Mouse (Mus musculus): Measurements from ENCODE around the gene Hmg20a. TPM values are rescaled to one million over a fixed set of nuclear protein-coding genes. Genes with fewer than 3 reads are reported as not detected.

The Hmg20a gene
- polyA plus RNA-seq, 1 experiment from 2014 or later = 72.6 TPM

- Histone ChIP-seq H3K9me3 (replicated peaks) (no peaks in the 10 kb centered on the region), H3K4me1 (peaks cover 12% of the 10 kb centered on the region), H3K4me3 (replicated peaks) (no peak overlapping the region), H3K27ac (replicated peaks) (no peak overlapping the region), H3K9ac (replicated peaks) (no peak overlapping the region), H3K36me3 (peaks cover 8% of the 10 kb centered on the region), H3K4me2 (no peak overlapping the region), H3K27me3 (replicated peaks) (no peaks in the 10 kb centered on the region)
- 87% methylated on average over 4 of the region's 4 CpGs for WGBS
- no peak for ATAC-seq (ENCODE audit: low FRiP score)
These were observed 64.2 kb downstream of the Hmg20a start for GRCm38 (mm10) chr9:56482623-56483022.

GRCm38 (mm10) chr9:56485423-56485822 is 67.0 kb downstream of the Hmg20a start:
- Histone ChIP-seq H3K4me2 (no peak overlapping the region), H3K27ac (replicated peaks) (peak overlapping the region; percentile 57), H3K36me3 (peaks cover 24% of the 10 kb centered on the region), H3K4me1 (peaks cover 17% of the 10 kb centered on the region), H3K27me3 (replicated peaks) (no peaks in the 10 kb centered on the region), H3K4me3 (replicated peaks) (no peak overlapping the region), H3K9ac (replicated peaks) (no peak overlapping the region), H3K9me3 (replicated peaks) (no peaks in the 10 kb centered on the region)
- WGBS = 32% methylated on average over 1 of the region's 1 CpGs
- peak; percentile 35; the same call in 1 of the 2 replicates for ATAC-seq (ENCODE audit: low FRiP score)

GRCm38 (mm10) chr9:56486158-56486557 is 67.7 kb downstream of the Hmg20a start:
- H3K4me1 ChIP-seq = peaks cover 17% of the 10 kb centered on the region
- no peak for ATAC-seq (ENCODE audit: low FRiP score)
- no peak overlapping the region for H3K9ac ChIP-seq (replicated peaks)
- H3K27me3 ChIP-seq (replicated peaks) = no peaks in the 10 kb centered on the region
- no peaks in the 10 kb centered on the region for H3K9me3 ChIP-seq (replicated peaks)
- WGBS = 84% methylated on average over 3 of the region's 3 CpGs
- 0 out of 2 replicates have a peak overlapping the region, but pooled peaks have one; percentile 57 for H3K27ac ChIP-seq (replicated peaks)
- H3K4me3 ChIP-seq (replicated peaks) = no peak overlapping the region
- peaks cover 30% of the 10 kb centered on the region for H3K36me3 ChIP-seq
- H3K4me2 ChIP-seq = no peak overlapping the region

GRCm38 (mm10) chr9:56487651-56488050 is 69.2 kb downstream of the Hmg20a start:
- H3K27ac ChIP-seq (replicated peaks) = no peak overlapping the region
- ATAC-seq (ENCODE audit: low FRiP score) = no peak
- peaks cover 44% of the 10 kb centered on the region for H3K36me3 ChIP-seq

GRCm38 (mm10) chr9:56492391-56492790 is 74.0 kb downstream of the Hmg20a start:
- Histone ChIP-seq H3K9me3 (replicated peaks) (no peaks in the 10 kb centered on the region), H3K27me3 (replicated peaks) (no peaks in the 10 kb centered on the region), H3K36me3 (peaks cover 46% of the 10 kb centered on the region), H3K4me1 (peaks cover 11% of the 10 kb centered on the region), H3K27ac (replicated peaks) (peak overlapping the region; percentile 42), H3K4me2 (no peak overlapping the region), H3K4me3 (replicated peaks) (no peak overlapping the region), H3K9ac (replicated peaks) (no peak overlapping the region)
- WGBS = 52% methylated on average over 3 of the region's 3 CpGs
- ATAC-seq (ENCODE audit: low FRiP score) = no peak

More at GRCm38 (mm10) chr9:56487651-56488050, 69.2 kb downstream of the Hmg20a start:
- no peaks in the 10 kb centered on the region for H3K27me3 ChIP-seq (replicated peaks)
- no peak overlapping the region for H3K9ac ChIP-seq (replicated peaks)
- no peak overlapping the region for H3K4me2 ChIP-seq
- 88% methylated on average over 3 of the region's 3 CpGs for WGBS
- H3K4me3 ChIP-seq (replicated peaks) = no peak overlapping the region
- no peaks in the 10 kb centered on the region for H3K9me3 ChIP-seq (replicated peaks)
- peaks cover 17% of the 10 kb centered on the region for H3K4me1 ChIP-seq

GRCm38 (mm10) chr9:56492916-56493315 is 74.5 kb downstream of the Hmg20a start:
- Histone ChIP-seq H3K4me3 (replicated peaks) (no peak overlapping the region), H3K9me3 (replicated peaks) (no peaks in the 10 kb centered on the region), H3K4me2 (no peak overlapping the region), H3K9ac (replicated peaks) (no peak overlapping the region), H3K4me1 (peaks cover 11% of the 10 kb centered on the region), H3K36me3 (peaks cover 46% of the 10 kb centered on the region), H3K27ac (replicated peaks) (peak overlapping the region; percentile 42; the same call in 1 of the 2 replicates), H3K27me3 (replicated peaks) (no peaks in the 10 kb centered on the region)
- 20% methylated on average over 1 of the region's 1 CpGs for WGBS
- no peak for ATAC-seq (ENCODE audit: low FRiP score)

- Histone ChIP-seq H3K27me3 (replicated peaks) (no peaks in the 10 kb centered on the region), H3K9me3 (replicated peaks) (no peaks in the 10 kb centered on the region), H3K4me2 (no peak overlapping the region), H3K9ac (replicated peaks) (no peak overlapping the region), H3K4me3 (replicated peaks) (no peak overlapping the region), H3K27ac (replicated peaks) (no peak overlapping the region; the same call in 1 of the 2 replicates), H3K4me1 (peaks cover 7% of the 10 kb centered on the region), H3K36me3 (peaks cover 32% of the 10 kb centered on the region)
- 60% methylated on average over 7 of the region's 7 CpGs for whole genome bisulfite sequencing
- ATAC-seq (ENCODE audit: low FRiP score) = peak; percentile 28; the same call in 1 of the 2 replicates
These were observed 76.7 kb downstream of the Hmg20a start for GRCm38 (mm10) chr9:56495088-56495487.

- peaks cover 7% of the 10 kb centered on the region for H3K4me1 ChIP-seq
- no peaks in the 10 kb centered on the region for H3K9me3 ChIP-seq (replicated peaks)
- peak overlapping the region; percentile 58; the same call in 1 of the 2 replicates for H3K27ac ChIP-seq (replicated peaks)
- H3K9ac ChIP-seq (replicated peaks) = no peak overlapping the region
- no peak overlapping the region for H3K4me3 ChIP-seq (replicated peaks)
- H3K27me3 ChIP-seq (replicated peaks) = no peaks in the 10 kb centered on the region
- H3K36me3 ChIP-seq = peaks cover 26% of the 10 kb centered on the region
- no peak overlapping the region for H3K4me2 ChIP-seq
- no peak for ATAC-seq (ENCODE audit: low FRiP score)
- 50% methylated on average over 5 of the region's 5 CpGs for WGBS
These were observed 77.4 kb downstream of the Hmg20a start for GRCm38 (mm10) chr9:56495795-56496232.

- Histone ChIP-seq H3K9ac (replicated peaks) (no peak overlapping the region), H3K4me2 (no peak overlapping the region), H3K27ac (replicated peaks) (0 out of 2 replicates have a peak overlapping the region, but pooled peaks have one; percentile 1), H3K9me3 (replicated peaks) (no peaks in the 10 kb centered on the region), H3K36me3 (peaks cover 21% of the 10 kb centered on the region), H3K4me1 (peaks cover 13% of the 10 kb centered on the region), H3K4me3 (replicated peaks) (no peak overlapping the region), H3K27me3 (replicated peaks) (no peaks in the 10 kb centered on the region)
- no peak for ATAC-seq (ENCODE audit: low FRiP score)
- 90% methylated on average over 5 of the region's 5 CpGs for WGBS
These were observed 78.2 kb downstream of the Hmg20a start for GRCm38 (mm10) chr9:56496567-56496966.

- H3K27ac ChIP-seq (replicated peaks) = no peak overlapping the region
- H3K4me2 ChIP-seq = no peak overlapping the region
- no peaks in the 10 kb centered on the region for H3K9me3 ChIP-seq (replicated peaks)
- WGBS = 81% methylated on average over 5 of the region's 5 CpGs
- no peaks in the 10 kb centered on the region for H3K27me3 ChIP-seq (replicated peaks)
- H3K9ac ChIP-seq (replicated peaks) = no peak overlapping the region
- H3K4me1 ChIP-seq = peaks cover 21% of the 10 kb centered on the region
- no peak for ATAC-seq (ENCODE audit: low FRiP score)
- H3K36me3 ChIP-seq = peaks cover 13% of the 10 kb centered on the region
- H3K4me3 ChIP-seq (replicated peaks) = no peak overlapping the region
These were observed 78.9 kb downstream of the Hmg20a start for GRCm38 (mm10) chr9:56497181-56497864.

- Histone ChIP-seq H3K4me3 (replicated peaks) (no peak overlapping the region), H3K4me1 (peaks cover 42% of the 10 kb centered on the region), H3K9ac (replicated peaks) (no peak overlapping the region), H3K27me3 (replicated peaks) (no peaks in the 10 kb centered on the region), H3K36me3 (peaks cover 5% of the 10 kb centered on the region), H3K9me3 (replicated peaks) (no peaks in the 10 kb centered on the region), H3K27ac (replicated peaks) (no peak overlapping the region), H3K4me2 (no peak overlapping the region)
- no peak for ATAC-seq (ENCODE audit: low FRiP score)
- WGBS = 86% methylated on average over 8 of the region's 8 CpGs
These were observed 81.1 kb downstream of the Hmg20a start for GRCm38 (mm10) chr9:56499324-56500067.

All from neural tube, embryonic 15.5 days (tissue).